ENCODE assay signal across 8 mouse cellular contexts in the genomic region with DNA sequence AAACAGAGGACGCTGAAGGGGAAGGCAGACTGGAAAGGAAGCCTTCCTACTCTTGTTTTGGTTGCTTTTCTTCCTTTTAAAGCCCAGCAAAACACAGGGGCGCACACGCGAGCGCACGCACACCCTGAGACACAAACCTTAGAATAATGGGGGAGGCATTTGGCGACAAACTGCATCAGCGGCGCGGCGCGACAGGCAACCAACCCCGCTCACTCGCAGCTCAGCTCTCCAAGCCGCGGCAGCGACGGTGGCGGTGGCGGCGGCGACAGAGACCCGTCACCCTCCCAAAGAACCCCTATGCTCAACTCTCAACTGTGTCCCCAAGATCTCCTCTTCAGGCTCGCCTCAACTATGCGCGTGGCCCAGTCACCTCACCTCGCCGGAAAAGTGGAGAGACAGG. TPM values are rescaled to one million over a fixed set of nuclear protein-coding genes. Genes with fewer than 3 reads are reported as not detected.
A peak's percentile ranks its signal among the peaks of the same experiment; 100 is the strongest.
DNase-seq lines count a peak whose midpoint lies in the region; ATAC-seq lines count a peak whose summit lies in the region.

No protein-coding gene starts in this region.

- H3K9ac ChIP-seq in embryonic facial prominence, embryonic 12.5 days = peak overlapping the region; percentile 56
- peak overlapping the region; percentile 81 for H3K9ac ChIP-seq in hindbrain, embryonic 14.5 days

- peaks cover 30% of the 10 kb centered on the region for H3K4me1 ChIP-seq in embryonic facial prominence, embryonic 12.5 days
- peaks cover 42% of the 10 kb centered on the region for H3K4me1 ChIP-seq in hindbrain, embryonic 14.5 days (replicated peaks; ENCODE audit: control insufficient read depth, insufficient read depth, low read length)

- no peaks in the 10 kb centered on the region for H3K36me3 ChIP-seq in embryonic facial prominence, embryonic 12.5 days
- no peaks in the 10 kb centered on the region for H3K36me3 ChIP-seq in hindbrain, embryonic 14.5 days (replicated peaks; ENCODE audit: control insufficient read depth, insufficient read depth)

- peak overlapping the region; percentile 94 for H3K4me2 ChIP-seq in embryonic facial prominence, embryonic 12.5 days (replicated peaks)
- peak overlapping the region; percentile 79 for H3K4me2 ChIP-seq in hindbrain, embryonic 14.5 days (replicated peaks)

- DNase-seq in heart, adult 11 months = peak; percentile 83
- DNase-seq in heart, adult 9 months (ENCODE audit: low spot score in 2 of 2) = no peak
- peak; percentile 32 for DNase-seq in Muller cell, postnatal 12 days (ENCODE audit: inconsistent ontology term)
- DNase-seq in hindbrain, embryonic 14.5 days (ENCODE audit: low spot score) = peak; percentile 33
- peak; percentile 54 for DNase-seq in neural tube, embryonic 10.5 days (ENCODE audit: extremely low spot score, low spot score)
- DNase-seq in ovary, adult 18-20 months (ENCODE audit: low spot score) = no peak
- DNase-seq in natural killer cell, adult 2 months (ENCODE audit: low spot score in 2 of 2) = no peak

- H3K27ac ChIP-seq in embryonic facial prominence, embryonic 12.5 days = no peak overlapping the region
- H3K27ac ChIP-seq in hindbrain, embryonic 14.5 days = peak overlapping the region; percentile 81

- no peaks in the 10 kb centered on the region for H3K9me3 ChIP-seq in embryonic facial prominence, embryonic 12.5 days
- no peaks in the 10 kb centered on the region for H3K9me3 ChIP-seq in hindbrain, embryonic 14.5 days (ENCODE audit: control insufficient read depth, low read length)

- ATAC-seq in embryonic facial prominence, embryonic 12.5 days (ENCODE audit: insufficient number of reproducible peaks, insufficient read depth, low FRiP score, low TSS enrichment) = no peak
- no peak for ATAC-seq in hindbrain, embryonic 14.5 days (ENCODE audit: low FRiP score)

- H3K4me3 ChIP-seq in embryonic facial prominence, embryonic 12.5 days = peak overlapping the region; percentile 49
- H3K4me3 ChIP-seq in hindbrain, embryonic 14.5 days (replicated peaks; ENCODE audit: low read length) = peak overlapping the region; percentile 68

- peaks cover 31% of the 10 kb centered on the region for H3K27me3 ChIP-seq in embryonic facial prominence, embryonic 12.5 days
- no peaks in the 10 kb centered on the region for H3K27me3 ChIP-seq in hindbrain, embryonic 14.5 days (ENCODE audit: control insufficient read depth, insufficient read depth, low read length)

- under 1% methylated on average over 28 of the region's 28 CpGs for WGBS in embryonic facial prominence, embryonic 12.5 days
- WGBS in hindbrain, embryonic 14.5 days = under 1% methylated on average over 28 of the region's 28 CpGs

RNA-seq across cellular contexts. Expression of a gene that starts 4.4 kb away (rescaled TPM):
- 18.1 and 18.5 TPM in 2 replicates for polyA plus RNA-seq in embryonic facial prominence, embryonic 12.5 days (2016; fragmentation: Nextera tagmentation; extraction: Ambion mirVana)
- 35.6 and 43.0 TPM in 2 replicates for polyA plus RNA-seq in hindbrain, embryonic 14.5 days (2014; fragmentation: Nextera tagmentation; extraction: Ambion mirVana)

Comparison
In these comparisons a context has a peak if more than half of its experiments do, and no peak if none do; other contexts are left out.
1. DNase-seq: peak in heart, adult 11 months (single experiment), Muller cell, postnatal 12 days (single experiment), hindbrain, embryonic 14.5 days (single experiment) and neural tube, embryonic 10.5 days (single experiment); none in heart, adult 9 months (0 of 2), ovary, adult 18-20 months (single experiment) and natural killer cell, adult 2 months (0 of 2).